In the genomic region with DNA sequence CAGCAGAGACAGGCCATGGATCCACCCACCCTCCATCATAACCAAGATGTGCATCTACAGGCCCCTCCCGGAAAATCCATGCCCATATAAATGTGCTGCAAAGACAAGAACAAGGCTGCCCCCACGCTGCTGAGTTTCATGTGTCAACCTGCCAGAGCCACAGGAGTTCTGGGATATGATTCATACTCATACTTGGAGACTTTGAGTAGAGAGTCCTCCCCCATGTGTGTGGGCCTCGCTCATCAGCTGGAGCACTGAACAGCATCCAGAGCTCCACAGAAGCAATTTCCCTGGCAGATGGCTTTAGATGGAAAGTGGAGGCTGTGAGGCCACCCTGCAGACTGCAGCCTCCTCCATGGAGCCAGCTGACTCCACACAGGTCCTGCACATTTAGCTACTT, we compare ENCODE assay signal across 10 mouse cellular contexts. TPM values are rescaled to one million over a fixed set of nuclear protein-coding genes. Genes with fewer than 3 reads are reported as not detected.
A peak's percentile ranks its signal among the peaks of the same experiment; 100 is the strongest.
DNase-seq lines count a peak whose midpoint lies in the region; ATAC-seq and TF ChIP-seq lines count a peak whose summit lies in the region.
"Had no signal": no experiment of that assay in that cellular context is flagged by ENCODE, and none has a peak within 500 bp of the region (broad histone marks: within the 10 kb centered on the region; RNA-seq: fewer than 3 reads in every experiment).

No protein-coding gene starts in this region.

- 0 out of 2 replicates have a peak overlapping the region, but pooled peaks have one; percentile 29 for H3K27ac ChIP-seq in hindbrain, embryonic 10.5 days
- no peak overlapping the region for H3K27ac ChIP-seq in hindbrain, embryonic 16.5 days (ENCODE audit: low read depth, low read length)
- H3K27ac ChIP-seq in embryonic facial prominence, embryonic 13.5 days, result 0 out of 2 replicates have a peak overlapping the region, but pooled peaks have one; percentile 76
- no peak overlapping the region for H3K27ac ChIP-seq in intestine, postnatal 0 days (ENCODE audit: low read depth, low read length)
- peak overlapping the region; percentile 87 for H3K27ac ChIP-seq in macrophage
- no peak overlapping the region for H3K27ac ChIP-seq in gastrocnemius, adult 2 months
- H3K27ac ChIP-seq: midbrain, embryonic 15.5 days had no signal

- 0 out of 2 replicates have a peak, but pooled peaks cover 13% of the 10 kb centered on the region for H3K27me3 ChIP-seq in hindbrain, embryonic 10.5 days (ENCODE audit: insufficient read depth, poor library complexity, severe bottlenecking)
- no peaks in the 10 kb centered on the region for H3K27me3 ChIP-seq in hindbrain, embryonic 16.5 days (replicated peaks; ENCODE audit: control insufficient read depth, insufficient read depth, low read length)
- no peaks in the 10 kb centered on the region for H3K27me3 ChIP-seq in embryonic facial prominence, embryonic 13.5 days
- H3K27me3 ChIP-seq in intestine, postnatal 0 days (replicated peaks; ENCODE audit: control insufficient read depth, insufficient read depth, low read length), result no peaks in the 10 kb centered on the region
- H3K27me3 ChIP-seq: midbrain, embryonic 15.5 days had no signal

- H3K4me1 ChIP-seq in hindbrain, embryonic 10.5 days (replicated peaks), result peaks cover 61% of the 10 kb centered on the region
- peaks cover 15% of the 10 kb centered on the region for H3K4me1 ChIP-seq in hindbrain, embryonic 16.5 days (ENCODE audit: control insufficient read depth, insufficient read depth, low read depth, low read length)
- H3K4me1 ChIP-seq in embryonic facial prominence, embryonic 13.5 days, result peaks cover 46% of the 10 kb centered on the region
- no peaks in the 10 kb centered on the region for H3K4me1 ChIP-seq in intestine, postnatal 0 days (replicated peaks; ENCODE audit: control insufficient read depth, insufficient read depth, low read length)

- 0 out of 2 replicates have a peak, but pooled peaks have one; percentile 8 for TF ChIP-seq CTCF in intestine, postnatal 0 days (IDR thresholded peaks at IDR 0.05; ENCODE audit: low read depth)
- TF ChIP-seq CTCF in gastrocnemius, adult 2 months (IDR thresholded peaks at IDR 0.05), result no peak

- H3K36me3 ChIP-seq in hindbrain, embryonic 10.5 days, result no peaks in the 10 kb centered on the region
- no peaks in the 10 kb centered on the region for H3K36me3 ChIP-seq in hindbrain, embryonic 16.5 days (ENCODE audit: control insufficient read depth, insufficient read depth, low read length)
- no peaks in the 10 kb centered on the region for H3K36me3 ChIP-seq in embryonic facial prominence, embryonic 13.5 days
- H3K36me3 ChIP-seq in intestine, postnatal 0 days (ENCODE audit: control insufficient read depth, insufficient read depth), result no peaks in the 10 kb centered on the region
- no peaks in the 10 kb centered on the region for H3K36me3 ChIP-seq in macrophage (ENCODE audit: inconsistent target)
- H3K36me3 ChIP-seq: midbrain, embryonic 15.5 days had no signal

- H3K79me2 ChIP-seq in macrophage (ENCODE audit: inconsistent target), result no peaks in the 10 kb centered on the region

- peaks cover 7% of the 10 kb centered on the region; the same call in 1 of the 2 replicates for H3K9me3 ChIP-seq in hindbrain, embryonic 10.5 days
- no peaks in the 10 kb centered on the region for H3K9me3 ChIP-seq in hindbrain, embryonic 16.5 days (ENCODE audit: control insufficient read depth, low read length)
- H3K9me3 ChIP-seq in embryonic facial prominence, embryonic 13.5 days, result no peaks in the 10 kb centered on the region
- no peaks in the 10 kb centered on the region for H3K9me3 ChIP-seq in intestine, postnatal 0 days (ENCODE audit: control insufficient read depth)
- H3K9me3 ChIP-seq: midbrain, embryonic 15.5 days had no signal

- H3K4me3 ChIP-seq in hindbrain, embryonic 10.5 days, result no peak overlapping the region
- H3K4me3 ChIP-seq in hindbrain, embryonic 16.5 days (ENCODE audit: low read length), result no peak overlapping the region
- H3K4me3 ChIP-seq in embryonic facial prominence, embryonic 13.5 days, result no peak overlapping the region
- H3K4me3 ChIP-seq in intestine, postnatal 0 days (ENCODE audit: low read depth, low read length), result no peak overlapping the region
- H3K4me3 ChIP-seq in macrophage (ENCODE audit: inconsistent target), result no peak overlapping the region
- H3K4me3 ChIP-seq in gastrocnemius, adult 2 months, result no peak overlapping the region
- H3K4me3 ChIP-seq: midbrain, embryonic 15.5 days had no signal

- WGBS in hindbrain, embryonic 10.5 days, result 84% methylated on average over 3 of the region's 3 CpGs
- WGBS in hindbrain, embryonic 16.5 days, result 68% methylated on average over 3 of the region's 3 CpGs
- WGBS in embryonic facial prominence, embryonic 13.5 days, result 72% methylated on average over 3 of the region's 3 CpGs
- WGBS in intestine, postnatal 0 days, result 62% methylated on average over 3 of the region's 3 CpGs
- 89% methylated on average over 3 of the region's 3 CpGs for WGBS in macrophage (ENCODE audit: missing documents)

- no peak for DNase-seq in hindbrain, embryonic 10.5 days (ENCODE audit: low spot score)
- no peak for DNase-seq in gastrocnemius, adult 2 months
- no peak for DNase-seq in retina, postnatal 1 day
- DNase-seq in lung, postnatal 14 days, result no peak
- DNase-seq: gastrocnemius, postnatal 36 days had no signal

- no peak overlapping the region for H3K9ac ChIP-seq in hindbrain, embryonic 16.5 days (ENCODE audit: low read depth, low read length)
- H3K9ac ChIP-seq in embryonic facial prominence, embryonic 13.5 days, result no peak overlapping the region
- H3K9ac ChIP-seq in intestine, postnatal 0 days (ENCODE audit: low read depth, low read length), result no peak overlapping the region
- H3K9ac ChIP-seq: midbrain, embryonic 15.5 days had no signal

- no peak for ATAC-seq in hindbrain, embryonic 16.5 days
- no peak for ATAC-seq in embryonic facial prominence, embryonic 13.5 days (ENCODE audit: insufficient number of reproducible peaks, insufficient read depth, low FRiP score, low TSS enrichment, low read depth)
- ATAC-seq in intestine, postnatal 0 days, result no peak
- ATAC-seq: midbrain, embryonic 15.5 days had no signal

- intact Hi-C loops in gastrocnemius, adult 2 months (cut with DNase I), result no loop called here

- H3K4me2 ChIP-seq in hindbrain, embryonic 16.5 days (ENCODE audit: low read length), result no peak overlapping the region
- H3K4me2 ChIP-seq in embryonic facial prominence, embryonic 13.5 days, result no peak overlapping the region
- no peak overlapping the region for H3K4me2 ChIP-seq in intestine, postnatal 0 days (replicated peaks; ENCODE audit: low read depth)
- H3K4me2 ChIP-seq: midbrain, embryonic 15.5 days had no signal

RNA-seq across cellular contexts. Expression of gene 1810010D01Rik, which starts 10.9 kb away (rescaled TPM):
- polyA plus RNA-seq in hindbrain, embryonic 10.5 days (2016; fragmentation: Nextera tagmentation; extraction: Ambion mirVana), result 0.19 and 0.37 TPM in 2 replicates
- polyA plus RNA-seq in hindbrain, embryonic 16.5 days (2015; fragmentation: Nextera tagmentation; extraction: Ambion mirVana), result not detected in 2 replicates
- polyA plus RNA-seq in embryonic facial prominence, embryonic 13.5 days (2015; fragmentation: Nextera tagmentation; extraction: Ambion mirVana), result 0.44 and 0.84 TPM in 2 replicates
- 0.33 and 0.86 TPM in 2 replicates for polyA plus RNA-seq in intestine, postnatal 0 days (2015; fragmentation: Nextera tagmentation; extraction: Ambion mirVana)
- 10 to 100 TPM in 25 of 26 experiments, 1 to 10 TPM in 1; 8.7 to 72.3 (median 42.7) TPM for total RNA-seq in macrophage (2018; cell fraction: chromatin; rRNA removed)
- total RNA-seq in macrophage (2018; cell fraction: cytosol; rRNA removed), result 1 to 10 TPM in 4 of 26 experiments, under 1 TPM in 14, not detected in 8; 0.14 to 2.5 (median 0.49) TPM
- 10 to 100 TPM in 23 of 26 experiments, 1 to 10 TPM in 3; 5.1 to 36.9 (median 20.4) TPM for total RNA-seq in macrophage (2018; cell fraction: nucleus; rRNA removed)
- 2.7 TPM in 1 of 3 replicates, not detected in the others for polyA plus RNA-seq in macrophage (2018)
- total RNA-seq in gastrocnemius, adult 2 months (2021), result under 1 TPM in 1 of 2 experiments, not detected in 1; 0.67 TPM
- total RNA-seq: gastrocnemius, postnatal 36 days had no signal
- polyA plus RNA-seq: midbrain, embryonic 15.5 days had no signal

Comparison
In these comparisons a context has a peak if more than half of its experiments do, and no peak if none do; other contexts are left out.
1. H3K27ac ChIP-seq: peak in hindbrain, embryonic 10.5 days (single experiment), embryonic facial prominence, embryonic 13.5 days (single experiment) and macrophage (single experiment); none in hindbrain, embryonic 16.5 days (single experiment), intestine, postnatal 0 days (single experiment) and gastrocnemius, adult 2 months (single experiment).